In genomic region chr9:46272677-46273454, GRCm38 (mm10) we compare ENCODE assay signal across 8 mouse cellular contexts. TPM values are rescaled to one million over a fixed set of nuclear protein-coding genes. Genes with fewer than 3 reads are reported as not detected.
A peak's percentile ranks its signal among the peaks of the same experiment; 100 is the strongest.
DNase-seq lines count a peak whose midpoint lies in the region; ATAC-seq lines count a peak whose summit lies in the region.

Gene Zpr1, plus strand, starts transcription at chr9:46273064.

- H3K27ac ChIP-seq in hindbrain, embryonic 16.5 days (ENCODE audit: low read depth, low read length), result peak within 1 kb of the TSS; percentile 21; the same call in 1 of the 2 replicates
- H3K27ac ChIP-seq in macrophage, result peak within 1 kb of the TSS; percentile 34

- peak; percentile 71 for DNase-seq in WW6 (ENCODE audit: low read depth, low spot score)
- peak; percentile 72 to 79 for DNase-seq in cerebellum, postnatal 4 days (ENCODE audit: low spot score in 2 of 2)
- DNase-seq in gastrocnemius, adult 18-20 months (ENCODE audit: low spot score), result peak; percentile 89
- peak; percentile 87 to 90 for DNase-seq in left cerebral cortex, adult 18-20 months (ENCODE audit: low spot score in 2 of 2)
- peak; percentile 93 for DNase-seq in right cerebral cortex, adult 18-20 months
- DNase-seq in urinary bladder, postnatal 10 days (ENCODE audit: low spot score), result peak; percentile 59

- H3K36me3 ChIP-seq in hindbrain, embryonic 16.5 days (ENCODE audit: control insufficient read depth, insufficient read depth, low read length), result peaks cover 20% of the 10 kb centered on the region
- H3K36me3 ChIP-seq in macrophage (ENCODE audit: inconsistent target), result peaks cover 30% of the 10 kb centered on the region

- peak within 1 kb of the TSS; percentile 72 for H3K9ac ChIP-seq in hindbrain, embryonic 16.5 days (ENCODE audit: low read depth, low read length)

- ATAC-seq in hindbrain, embryonic 16.5 days, result peak; percentile 98

- peaks cover 3% of the 10 kb centered on the region for H3K27me3 ChIP-seq in hindbrain, embryonic 16.5 days (replicated peaks; ENCODE audit: control insufficient read depth, insufficient read depth, low read length)

- peaks cover 17% of the 10 kb centered on the region for H3K79me2 ChIP-seq in macrophage (ENCODE audit: inconsistent target)

- 6% methylated on average over 45 of the region's 45 CpGs for WGBS in hindbrain, embryonic 16.5 days
- WGBS in macrophage (ENCODE audit: missing documents), result 4% methylated on average over 45 of the region's 45 CpGs

- peak within 1 kb of the TSS; percentile 92 for H3K4me2 ChIP-seq in hindbrain, embryonic 16.5 days (ENCODE audit: low read length)

- H3K4me3 ChIP-seq in hindbrain, embryonic 16.5 days (ENCODE audit: low read length), result peak within 1 kb of the TSS; percentile 69
- peak within 1 kb of the TSS; percentile 92 for H3K4me3 ChIP-seq in macrophage (ENCODE audit: inconsistent target)

- H3K9me3 ChIP-seq in hindbrain, embryonic 16.5 days (ENCODE audit: control insufficient read depth, low read length), result no peaks in the 10 kb centered on the region

- H3K4me1 ChIP-seq in hindbrain, embryonic 16.5 days (ENCODE audit: control insufficient read depth, insufficient read depth, low read depth, low read length), result peaks cover 6% of the 10 kb centered on the region

RNA-seq across cellular contexts. Expression of gene Zpr1, which starts in this region (rescaled TPM):
- 10 to 100 TPM; 27.9 to 28.5 TPM for total RNA-seq in gastrocnemius, adult 18-20 months (2021)
- 57.8 TPM in 2 replicates for polyA plus RNA-seq in hindbrain, embryonic 16.5 days (2015; fragmentation: Nextera tagmentation; extraction: Ambion mirVana)
- 10 to 100 TPM; 39.4 to 40.4 TPM for total RNA-seq in left cerebral cortex, adult 18-20 months (2021)
- 10 to 100 TPM; 15.9 to 73.8 (median 42.6) TPM for total RNA-seq in macrophage (2018; cell fraction: chromatin; rRNA removed)
- total RNA-seq in macrophage (2018; cell fraction: cytosol; rRNA removed), result 10 to 100 TPM; 13.1 to 23.4 (median 19.0) TPM
- total RNA-seq in macrophage (2018; cell fraction: nucleus; rRNA removed), result 10 to 100 TPM; 13.7 to 39.6 (median 24.9) TPM
- 23.0 to 37.5 TPM (median 26.9 TPM) in 3 replicates for polyA plus RNA-seq in macrophage (2018)

Comparison
In these comparisons a context has a peak if more than half of its experiments do, and no peak if none do; other contexts are left out.
1. Peak in every context shown above with its lines: DNase-seq, ATAC-seq, H3K4me3 ChIP-seq and H3K27ac ChIP-seq.